Mouse (Mus musculus) limb, embryonic 14.5 days (tissue): ENCODE measurements around the gene U2af1. TPM values are rescaled to one million over a fixed set of nuclear protein-coding genes. Genes with fewer than 3 reads are reported as not detected.

Experiments
- ATAC-seq: fragments of 200-750 bp; cut with Nextera tagmentation; 2 replicates; pipeline ENCODE4 v1.8.0; 2017; ENCODE audit warnings: low read depth, moderate number of reproducible peaks, moderate TSS enrichment; ENCODE audit not compliant: low FRiP score
- DNase-seq: peaks from one replicate; pipeline ENCODE4 v3.0.0-alpha.2; 2015; ENCODE audit warnings: low spot score
- H3K27ac ChIP-seq: fragments of 300-500 bp; sonication (generic); replicated peaks from 2 replicates; pipeline ENCODE4 v1.5.1; 2014; ENCODE audit warnings: low read depth, mild to moderate bottlenecking, low read length, moderate library complexity, mixed read lengths
- H3K27me3 ChIP-seq: fragments of 300-500 bp; sonication (generic); 2 replicates; pipeline ENCODE4 v1.6.1; 2014; ENCODE audit warnings: low read length, mixed read lengths; ENCODE audit not compliant: control insufficient read depth, insufficient read depth
- H3K36me3 ChIP-seq: fragments of 300-500 bp; sonication (generic); 2 replicates; pipeline ENCODE4 v1.6.1; 2014; ENCODE audit warnings: mild to moderate bottlenecking, low read length, moderate library complexity, mixed read lengths; ENCODE audit not compliant: control insufficient read depth, insufficient read depth
- H3K4me1 ChIP-seq: fragments of 300-500 bp; sonication (generic); 2 replicates; pipeline ENCODE4 v1.6.1; 2014; ENCODE audit warnings: antibody characterized with exemption, low read length, mixed read lengths; ENCODE audit not compliant: control insufficient read depth, insufficient read depth
- H3K4me2 ChIP-seq: fragments of 300-500 bp; sonication (generic); replicated peaks from 2 replicates; pipeline ENCODE4 v1.6.1; 2014; ENCODE audit warnings: low read depth, mild to moderate bottlenecking, low read length, moderate library complexity; ENCODE audit not compliant: severe bottlenecking
- H3K4me3 ChIP-seq: fragments of 300-500 bp; sonication (generic); replicated peaks from 2 replicates; pipeline ENCODE4 v1.5.1; 2014; ENCODE audit warnings: low read length
- H3K9ac ChIP-seq: fragments of 300-500 bp; sonication (generic); 2 replicates; pipeline ENCODE4 v1.6.1; 2014; ENCODE audit warnings: mild to moderate bottlenecking, low read depth, low read length, moderate library complexity; ENCODE audit not compliant: severe bottlenecking
- H3K9me3 ChIP-seq: fragments of 300-500 bp; sonication (generic); 2 replicates; pipeline ENCODE4 v1.6.1; 2016; ENCODE audit warnings: low read length; ENCODE audit not compliant: control insufficient read depth
- POLR2A ChIP-seq: fragments of 200-500 bp; IDR thresholded peaks from 2 replicates; pipeline ENCODE4 v1.8.0; 2012; ENCODE audit warnings: inconsistent platforms, mild to moderate bottlenecking, moderate library complexity, borderline replicate concordance; ENCODE audit not compliant: insufficient read depth, insufficient read length; ENCODE audit errors: extremely low read depth
- WGBS: fragments of 180-500 bp; shearing (Covaris S2); extraction: QIAGEN DNeasy Blood & Tissue Kit; methylation state at CpG from one replicate; pipeline ENCODE4 v1.1.7; 2014; 5-methylcytosine and 5-hydroxymethylcytosine counted together
- polyA plus RNA-seq, 2 experiments: library from polyadenylated mRNA; depleted of rRNA in 1 of 2; stranded (reverse) in 1 of 2; unstranded in 1 of 2; fragments of >200 nt; fragmentation: Nextera tagmentation in 1 of 2; extraction: Ambion mirVana in 1 of 2; gene quantifications; 2 replicates each; pipeline versions ENCODE4 v1.2.1 to v1.2.3; 2012 to 2014

Gene U2af1
- polyA plus RNA-seq, 2 experiments = 151 to 345 TPM

DNA sequence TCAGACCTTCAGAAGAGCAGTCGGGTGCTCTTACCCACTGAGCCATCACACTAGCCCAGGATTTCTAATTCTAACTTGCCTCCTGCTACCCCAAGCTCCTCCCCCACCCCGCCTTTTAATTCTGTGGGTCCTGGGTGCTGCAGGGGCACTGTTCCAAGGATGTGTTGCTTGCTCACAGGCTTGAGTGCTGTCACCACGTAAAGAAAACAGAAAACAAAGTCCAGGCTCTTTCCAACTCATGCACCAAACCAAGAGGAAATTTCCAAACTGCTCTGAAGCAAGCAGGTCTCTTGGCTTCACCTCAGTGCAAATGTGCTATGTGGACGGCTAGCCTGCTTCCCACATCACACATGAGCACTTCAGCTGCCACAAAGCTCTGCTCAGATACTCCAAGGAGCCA is 3.3 kb downstream of the U2af1 start:
- Histone ChIP-seq H3K4me3 (no peak overlapping the region), H3K36me3 (peaks cover 54% of the 10 kb centered on the region), H3K9me3 (no peaks in the 10 kb centered on the region), H3K9ac (no peak overlapping the region), H3K4me1 (peaks cover 14% of the 10 kb centered on the region), H3K27ac (no peak overlapping the region), H3K27me3 (no peaks in the 10 kb centered on the region), H3K4me2 (no peak overlapping the region)
- TF ChIP-seq POLR2A = no peak
- DNase-seq = no peak
- ATAC-seq = no peak
- 80% methylated on average over 4 of the region's 4 CpGs for WGBS

DNA sequence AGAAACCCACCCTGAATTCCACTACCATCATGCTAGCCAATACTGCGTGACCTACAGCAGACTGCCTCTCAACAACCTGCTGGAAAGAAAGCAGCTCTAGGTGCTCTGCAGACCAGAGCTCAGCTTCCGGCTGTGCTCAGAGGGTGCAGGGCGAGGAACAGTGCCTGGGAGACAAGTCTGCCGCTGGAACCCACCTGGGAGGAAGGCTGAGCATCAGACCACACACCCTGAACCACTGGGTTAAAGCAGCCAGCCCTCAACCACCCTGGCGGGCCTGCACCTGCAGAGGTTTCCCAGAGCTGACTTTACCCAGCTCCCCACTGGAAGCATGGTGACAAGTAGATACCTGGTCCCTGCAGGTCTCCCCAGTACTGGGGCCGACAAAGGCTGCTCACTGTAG is 5.4 kb downstream of the U2af1 start:
- Histone ChIP-seq H3K27ac (no peak overlapping the region), H3K9ac (no peak overlapping the region)
- ATAC-seq = no peak

DNA sequence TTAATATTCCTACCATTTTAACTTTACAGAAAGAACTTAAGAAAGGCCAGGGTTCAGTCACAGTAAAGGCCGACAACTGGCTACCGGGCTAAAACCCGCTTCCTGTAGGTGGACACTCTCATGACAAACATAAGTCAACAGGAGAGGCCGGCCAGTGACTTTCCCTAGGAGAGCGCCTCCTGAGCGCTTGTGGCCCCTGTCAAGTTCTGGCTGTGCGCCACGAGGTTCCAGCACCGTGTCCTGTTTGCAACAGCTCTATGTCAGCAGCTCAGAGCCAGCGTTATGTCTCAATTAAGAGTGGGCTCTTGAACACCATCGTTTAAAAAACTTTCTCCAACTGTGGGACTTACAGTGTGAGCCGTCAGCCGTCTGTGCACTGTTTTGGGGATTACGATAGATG is 6.5 kb downstream of the U2af1 start:
- WGBS = 93% methylated on average over 14 of the region's 14 CpGs
- Histone ChIP-seq H3K4me1 (peaks cover 5% of the 10 kb centered on the region), H3K27me3 (no peaks in the 10 kb centered on the region), H3K36me3 (peaks cover 86% of the 10 kb centered on the region), H3K9ac (no peak overlapping the region), H3K9me3 (no peaks in the 10 kb centered on the region), H3K27ac (no peak overlapping the region), H3K4me3 (no peak overlapping the region), H3K4me2 (no peak overlapping the region)
- DNase-seq (no peak), ATAC-seq (no peak)
- no peak for TF ChIP-seq POLR2A

More for the DNA sequence above, 5.4 kb downstream of the U2af1 start:
- H3K9me3 ChIP-seq = no peaks in the 10 kb centered on the region
- TF ChIP-seq POLR2A = no peak
- peaks cover 75% of the 10 kb centered on the region for H3K36me3 ChIP-seq
- no peak overlapping the region for H3K4me2 ChIP-seq
- no peak overlapping the region for H3K4me3 ChIP-seq
- WGBS = 86% methylated on average over 6 of the region's 6 CpGs
- H3K27me3 ChIP-seq = no peaks in the 10 kb centered on the region
- DNase-seq = no peak
- H3K4me1 ChIP-seq = peaks cover 8% of the 10 kb centered on the region

DNA sequence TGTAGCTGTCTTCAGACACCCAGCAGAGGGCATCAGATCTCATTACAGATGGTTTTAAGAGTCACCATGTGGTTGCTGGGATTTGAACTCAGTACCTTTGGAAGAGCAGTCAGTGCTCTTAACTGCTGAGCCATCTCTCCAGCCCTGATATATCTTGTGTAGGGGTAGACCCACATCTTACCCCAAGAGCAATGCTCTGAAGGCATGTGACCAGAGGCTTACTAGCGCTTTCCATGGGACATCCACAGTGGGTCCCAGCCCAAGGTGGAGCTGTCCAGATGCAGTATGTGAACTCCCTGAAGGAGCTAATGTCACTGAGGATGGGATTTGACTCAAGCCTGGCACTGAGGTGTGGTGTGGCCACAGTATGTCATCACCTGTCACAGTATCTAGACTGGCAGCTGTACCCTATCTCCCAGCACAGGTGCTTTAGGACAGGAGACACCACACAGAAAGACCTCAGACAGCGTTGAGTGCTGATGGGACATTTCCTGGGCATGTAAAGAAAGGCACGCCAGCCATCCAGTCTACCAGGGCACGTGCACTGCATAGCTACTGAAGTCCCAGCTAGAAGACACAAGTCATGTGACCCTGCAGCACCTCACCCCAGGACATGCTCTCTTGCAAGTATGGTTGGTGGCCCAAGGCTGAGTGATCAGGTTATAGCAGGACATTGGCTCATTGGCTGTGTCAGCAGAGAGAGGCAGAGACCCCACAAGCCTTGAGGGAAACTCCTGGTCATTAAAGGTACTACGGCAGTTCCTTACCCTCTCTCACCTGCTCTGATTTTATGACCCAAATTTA is 12.3 kb downstream of the U2af1 start:
- no peak overlapping the region for H3K27ac ChIP-seq
- no peak for TF ChIP-seq POLR2A
- H3K9me3 ChIP-seq = no peaks in the 10 kb centered on the region
- no peak for DNase-seq
- no peak for ATAC-seq
- peaks cover 53% of the 10 kb centered on the region for H3K36me3 ChIP-seq
- H3K4me2 ChIP-seq = no peak overlapping the region
- H3K9ac ChIP-seq = no peak overlapping the region
- no peaks in the 10 kb centered on the region for H3K27me3 ChIP-seq
- WGBS = 87% methylated on average over 5 of the region's 5 CpGs
- no peak overlapping the region for H3K4me3 ChIP-seq
- no peaks in the 10 kb centered on the region for H3K4me1 ChIP-seq

DNA sequence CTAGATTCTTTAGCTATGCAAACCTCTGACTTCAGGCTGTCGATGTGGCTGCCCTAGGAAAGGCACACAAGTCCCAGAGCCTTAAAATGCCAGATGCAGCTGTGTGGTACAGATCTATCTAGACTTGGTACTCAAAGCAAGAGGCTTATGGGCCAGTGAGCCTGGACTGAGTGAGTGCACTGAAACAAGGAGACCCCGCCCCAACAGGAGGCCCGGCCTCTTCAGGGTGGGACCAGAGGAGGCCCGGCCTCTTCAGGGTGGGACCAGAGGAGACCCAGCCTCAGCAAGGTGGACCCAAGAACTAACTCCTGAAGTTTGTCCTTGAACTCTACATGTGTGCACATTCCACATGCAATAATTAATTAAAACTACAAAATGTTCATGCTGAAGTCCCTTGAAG is 15.8 kb downstream of the U2af1 start:
- Histone ChIP-seq H3K27ac (no peak overlapping the region), H3K36me3 (peaks cover 18% of the 10 kb centered on the region), H3K4me2 (no peak overlapping the region), H3K4me3 (no peak overlapping the region), H3K27me3 (no peaks in the 10 kb centered on the region), H3K9ac (no peak overlapping the region), H3K9me3 (no peaks in the 10 kb centered on the region), H3K4me1 (no peaks in the 10 kb centered on the region)
- TF ChIP-seq POLR2A = no peak
- WGBS = 71% methylated on average over 4 of the region's 4 CpGs
- no peak for DNase-seq
- ATAC-seq = no peak
